Mouse (Mus musculus): Measurements from ENCODE around the gene Abhd4. TPM values are rescaled to one million over a fixed set of nuclear protein-coding genes. Genes with fewer than 3 reads are reported as not detected.

The Abhd4 gene
- polyA plus RNA-seq, 1 experiment from 2014 or later: 81.2 TPM

DNA sequence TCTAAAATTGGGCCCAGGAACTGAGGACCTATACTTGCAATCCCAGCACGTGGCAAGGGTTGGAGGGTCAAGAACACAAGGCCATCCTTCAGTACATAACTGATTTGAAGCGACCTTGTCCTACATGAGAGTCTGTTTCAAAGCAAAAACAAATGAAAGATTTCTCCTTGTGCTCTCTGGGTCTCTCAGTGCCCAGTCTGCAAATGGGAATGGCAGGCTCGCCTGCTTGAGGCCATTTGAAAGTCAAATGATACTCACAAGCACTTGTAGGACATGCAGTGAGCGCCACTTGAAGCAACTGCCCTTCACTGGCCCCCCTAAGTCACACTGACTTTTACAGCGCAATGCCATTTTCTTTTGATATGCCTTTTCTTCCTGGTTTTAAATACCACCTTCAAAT lies 13.4 kb upstream of the Abhd4 start:
- TF ChIP-seq CTCF (IDR thresholded peaks at IDR 0.05) (no peak), EP300 (IDR thresholded peaks at IDR 0.05) (no peak)
- 87% methylated on average over 5 of the region's 5 CpGs for WGBS
- H3K4me2 ChIP-seq (replicated peaks; ENCODE audit: low read depth, low read length): no peak overlapping the region
- H3K9ac ChIP-seq (replicated peaks; ENCODE audit: low read depth): no peak overlapping the region
- 0 out of 2 replicates have a peak, but pooled peaks cover 2% of the 10 kb centered on the region for H3K9me3 ChIP-seq (ENCODE audit: low read length)
- peaks cover 29% of the 10 kb centered on the region for H3K36me3 ChIP-seq (ENCODE audit: insufficient read depth, low read length)
- DNase-seq (ENCODE audit: low spot score) (no peak), ATAC-seq (no peak)
- H3K4me3 ChIP-seq (ENCODE audit: low read depth, low read length): no peak overlapping the region
- no peaks in the 10 kb centered on the region for H3K4me1 ChIP-seq (ENCODE audit: insufficient read depth, low read depth, low read length)
- H3K27ac ChIP-seq (ENCODE audit: low read length): no peak overlapping the region
- H3K27me3 ChIP-seq (replicated peaks; ENCODE audit: insufficient read depth, low read length): no peaks in the 10 kb centered on the region

DNA sequence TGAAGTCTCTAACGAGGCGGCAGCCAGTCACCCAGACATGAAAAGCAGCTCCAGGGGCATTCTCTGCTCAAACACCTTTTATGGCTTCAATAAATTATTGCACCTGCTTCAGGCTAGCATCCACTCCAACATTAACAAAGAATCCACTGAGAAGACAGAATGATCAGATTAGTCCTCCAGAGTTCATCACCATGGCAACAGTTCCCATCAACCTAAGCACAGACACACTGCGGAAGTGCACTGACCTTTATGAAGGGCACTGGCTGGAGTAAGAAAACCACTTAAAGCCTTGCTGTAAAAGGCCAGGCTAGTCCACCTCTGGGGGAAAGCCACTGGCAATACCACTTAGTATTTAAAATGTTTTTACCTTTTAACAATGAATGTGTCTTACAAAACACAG lies 9.8 kb upstream of the Abhd4 start:
- no peak for ATAC-seq
- DNase-seq (ENCODE audit: low spot score): no peak
- Histone ChIP-seq H3K4me2 (replicated peaks; ENCODE audit: low read depth, low read length) (no peak overlapping the region), H3K9ac (replicated peaks; ENCODE audit: low read depth) (no peak overlapping the region), H3K36me3 (ENCODE audit: insufficient read depth, low read length) (peaks cover 29% of the 10 kb centered on the region), H3K27ac (ENCODE audit: low read length) (no peak overlapping the region), H3K4me1 (ENCODE audit: insufficient read depth, low read depth, low read length) (peaks cover 7% of the 10 kb centered on the region), H3K27me3 (replicated peaks; ENCODE audit: insufficient read depth, low read length) (no peaks in the 10 kb centered on the region), H3K4me3 (ENCODE audit: low read depth, low read length) (no peak overlapping the region), H3K9me3 (ENCODE audit: low read length) (0 out of 2 replicates have a peak, but pooled peaks cover 2% of the 10 kb centered on the region)
- TF ChIP-seq CTCF (IDR thresholded peaks at IDR 0.05) (no peak), EP300 (IDR thresholded peaks at IDR 0.05) (no peak)
- 54% methylated on average over 3 of the region's 3 CpGs for whole genome bisulfite sequencing

DNA sequence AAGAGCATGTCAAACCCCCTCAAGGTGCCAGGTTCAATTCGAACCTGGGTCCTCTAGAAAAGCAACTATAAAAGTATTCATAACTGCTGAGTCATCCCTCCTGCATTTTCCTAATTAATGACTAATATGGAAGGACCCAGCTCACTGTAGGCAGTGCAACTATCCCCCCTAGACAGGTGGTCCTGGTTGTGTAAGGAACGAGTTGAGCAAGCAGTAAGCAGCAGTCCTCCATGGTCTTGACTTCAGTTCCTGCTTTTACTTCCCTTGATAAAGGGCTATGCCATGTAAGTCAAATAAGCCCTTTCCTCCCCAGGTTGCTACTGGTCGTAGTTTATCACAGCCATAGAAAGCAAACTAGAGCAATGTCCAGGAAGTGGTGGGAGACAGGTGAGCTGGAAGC lies 7.8 kb upstream of the Abhd4 start:
- TF ChIP-seq EP300 (IDR thresholded peaks at IDR 0.05): no peak
- peaks cover 20% of the 10 kb centered on the region for H3K36me3 ChIP-seq (ENCODE audit: insufficient read depth, low read length)

DNA sequence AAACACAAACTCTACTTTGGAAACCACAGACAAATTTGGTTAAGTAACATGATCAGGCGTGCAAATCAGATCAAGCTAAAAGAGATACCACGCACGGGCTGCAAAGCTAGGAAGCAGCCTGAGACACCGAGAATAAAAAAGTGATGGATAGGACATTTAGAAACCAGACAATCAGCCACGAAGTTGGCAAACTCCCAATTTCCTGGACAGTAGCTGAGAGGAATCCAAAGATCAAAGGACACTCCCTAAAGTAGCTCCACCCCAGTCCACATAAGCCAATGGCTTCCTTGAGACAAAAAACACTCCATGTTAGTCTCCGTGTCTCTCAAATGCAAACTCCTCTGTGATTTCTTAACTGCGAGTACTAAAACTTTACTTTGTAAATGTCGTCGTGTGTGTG lies 4.7 kb upstream of the Abhd4 start:
- 27% methylated on average over 9 of the region's 9 CpGs for WGBS
- Histone ChIP-seq H3K27ac (ENCODE audit: low read length) (peak overlapping the region; percentile 2; the same call in 1 of the 2 replicates), H3K9me3 (ENCODE audit: low read length) (no peaks in the 10 kb centered on the region), H3K36me3 (ENCODE audit: insufficient read depth, low read length) (no peaks in the 10 kb centered on the region), H3K4me2 (replicated peaks; ENCODE audit: low read depth, low read length) (peak overlapping the region; percentile 11; the same call in 1 of the 2 replicates), H3K9ac (replicated peaks; ENCODE audit: low read depth) (no peak overlapping the region), H3K4me1 (ENCODE audit: insufficient read depth, low read depth, low read length) (peaks cover 16% of the 10 kb centered on the region), H3K27me3 (replicated peaks; ENCODE audit: insufficient read depth, low read length) (no peaks in the 10 kb centered on the region), H3K4me3 (ENCODE audit: low read depth, low read length) (no peak overlapping the region)
- DNase-seq (ENCODE audit: low spot score) (peak; percentile 69), ATAC-seq (no peak)
- TF ChIP-seq CTCF (IDR thresholded peaks at IDR 0.05) (no peak), EP300 (IDR thresholded peaks at IDR 0.05) (no peak)

More for the DNA sequence above, 7.8 kb upstream of the Abhd4 start:
- ATAC-seq: no peak
- H3K9me3 ChIP-seq (ENCODE audit: low read length): 0 out of 2 replicates have a peak, but pooled peaks cover 2% of the 10 kb centered on the region
- H3K27ac ChIP-seq (ENCODE audit: low read length): no peak overlapping the region
- DNase-seq (ENCODE audit: low spot score): no peak
- no peak overlapping the region for H3K4me3 ChIP-seq (ENCODE audit: low read depth, low read length)
- peaks cover 12% of the 10 kb centered on the region for H3K4me1 ChIP-seq (ENCODE audit: insufficient read depth, low read depth, low read length)
- no peaks in the 10 kb centered on the region for H3K27me3 ChIP-seq (replicated peaks; ENCODE audit: insufficient read depth, low read length)
- 83% methylated on average over 3 of the region's 3 CpGs for WGBS
- no peak overlapping the region for H3K4me2 ChIP-seq (replicated peaks; ENCODE audit: low read depth, low read length)
- H3K9ac ChIP-seq (replicated peaks; ENCODE audit: low read depth): no peak overlapping the region

DNA sequence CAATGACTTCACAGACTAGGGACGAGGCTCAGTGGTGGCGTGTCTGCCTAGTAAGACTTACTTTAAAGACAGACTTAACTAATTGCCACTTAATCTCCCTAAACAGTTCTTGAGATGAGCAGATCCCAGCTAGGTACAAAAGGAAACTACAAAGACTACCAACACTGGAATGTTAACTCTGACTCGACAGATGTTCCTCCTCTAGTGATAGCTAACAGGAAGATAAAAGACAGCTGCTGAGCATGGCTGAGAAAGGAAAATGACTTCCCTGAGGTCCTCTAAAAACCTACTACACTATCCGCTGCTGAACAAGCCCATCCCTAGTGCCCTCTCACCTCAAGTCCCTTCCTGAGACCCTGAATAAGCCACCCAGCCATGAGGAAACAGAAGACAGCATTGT lies 3.9 kb upstream of the Abhd4 start:
- no peak for ATAC-seq
- Histone ChIP-seq H3K9ac (replicated peaks; ENCODE audit: low read depth) (no peak overlapping the region), H3K27ac (ENCODE audit: low read length) (peak overlapping the region; percentile 2; the same call in 1 of the 2 replicates), H3K9me3 (ENCODE audit: low read length) (no peaks in the 10 kb centered on the region), H3K4me3 (ENCODE audit: low read depth, low read length) (no peak overlapping the region), H3K36me3 (ENCODE audit: insufficient read depth, low read length) (no peaks in the 10 kb centered on the region), H3K4me1 (ENCODE audit: insufficient read depth, low read depth, low read length) (peaks cover 16% of the 10 kb centered on the region), H3K4me2 (replicated peaks; ENCODE audit: low read depth, low read length) (no peak overlapping the region; the same call in 1 of the 2 replicates), H3K27me3 (replicated peaks; ENCODE audit: insufficient read depth, low read length) (no peaks in the 10 kb centered on the region)
- WGBS: 42% methylated on average over 4 of the region's 4 CpGs
- DNase-seq (ENCODE audit: low spot score): peak; percentile 53
- TF ChIP-seq CTCF (IDR thresholded peaks at IDR 0.05) (no peak), EP300 (IDR thresholded peaks at IDR 0.05) (0 out of 2 replicates have a peak, but pooled peaks have one; percentile 10)

GRCm38 (mm10) chr14:54254670-54255202 lies 748 bp downstream of the Abhd4 start:
- peak overlapping the region; percentile 50; the same call in 1 of the 2 replicates for H3K9ac ChIP-seq (replicated peaks; ENCODE audit: low read depth)
- peak overlapping the region; percentile 87 for H3K27ac ChIP-seq (ENCODE audit: low read length)
- H3K36me3 ChIP-seq (ENCODE audit: insufficient read depth, low read length): no peaks in the 10 kb centered on the region
- DNase-seq (ENCODE audit: low spot score) (peak; percentile 34), ATAC-seq (no peak)
- H3K4me2 ChIP-seq (replicated peaks; ENCODE audit: low read depth, low read length): peak overlapping the region; percentile 60
- H3K9me3 ChIP-seq (ENCODE audit: low read length): no peaks in the 10 kb centered on the region
- no peaks in the 10 kb centered on the region for H3K27me3 ChIP-seq (replicated peaks; ENCODE audit: insufficient read depth, low read length)
- H3K4me3 ChIP-seq (ENCODE audit: low read depth, low read length): peak overlapping the region; percentile 75
- no peak for TF ChIP-seq EP300 (IDR thresholded peaks at IDR 0.05)
- TF ChIP-seq CTCF (IDR thresholded peaks at IDR 0.05): no peak
- H3K4me1 ChIP-seq (ENCODE audit: insufficient read depth, low read depth, low read length): peaks cover 10% of the 10 kb centered on the region; the same call in 1 of the 2 replicates
- WGBS: 48% methylated on average over 12 of the region's 12 CpGs
